Mouse (Mus musculus): ENCODE results near the gene Gm20388. TPM values are rescaled to one million over a fixed set of nuclear protein-coding genes. Genes with fewer than 3 reads are reported as not detected.

Gene Gm20388
- total and polyA plus RNA-seq, 3 experiments: 0.02 to 0.05 TPM; not detected in 1

DNA sequence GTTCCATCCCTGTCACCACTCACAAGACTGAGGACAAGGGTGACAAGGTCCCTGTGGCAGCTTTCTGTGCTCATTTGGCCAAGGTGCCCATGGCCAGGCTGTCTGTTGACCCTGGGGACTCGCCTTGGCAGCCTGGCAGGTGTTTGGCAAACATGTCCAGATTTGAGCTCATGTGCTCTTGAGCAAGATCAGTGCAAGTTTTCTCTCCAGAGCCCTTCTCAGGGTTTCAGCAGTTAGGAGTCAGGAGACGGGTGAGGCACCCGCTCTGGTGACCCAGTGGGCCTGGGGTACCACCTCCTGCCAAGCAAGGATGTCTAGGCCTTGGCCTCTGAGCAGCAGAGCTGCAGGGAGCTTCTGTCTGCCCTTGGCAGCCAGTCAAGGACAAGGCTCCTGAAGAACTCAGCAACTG lies 2223.5 kb downstream of the Gm20388 start:
- H3K4me1 ChIP-seq (ENCODE audit: insufficient read depth, low read depth, low read length): no peaks in the 10 kb centered on the region
- no peaks in the 10 kb centered on the region for H3K36me3 ChIP-seq (replicated peaks)
- peaks cover 18% of the 10 kb centered on the region; the same call in 1 of the 2 replicates for H3K27me3 ChIP-seq (ENCODE audit: insufficient read depth, low read length)
- no peak for ATAC-seq (ENCODE audit: extremely low read depth, insufficient number of reproducible peaks, low FRiP score, poor library complexity, severe bottlenecking)
- TF ChIP-seq TAL1 (conservative IDR thresholded peaks at IDR 0.05; ENCODE audit: low read depth, low read length): no peak
- no peak for TF ChIP-seq POLR2AphosphoS5 (IDR thresholded peaks at IDR 0.05; ENCODE audit: insufficient replicate concordance, low read depth, low read length)
- no peak for TF ChIP-seq GATA1 (IDR thresholded peaks at IDR 0.05; ENCODE audit: borderline replicate concordance, low read length)
- no peak for TF ChIP-seq GATA2 (IDR thresholded peaks at IDR 0.05; ENCODE audit: borderline replicate concordance, low read depth, low read length)
- no peak for TF ChIP-seq CTCF (IDR thresholded peaks at IDR 0.05; ENCODE audit: low read depth, low read length)
- H3K9me3 ChIP-seq (replicated peaks): no peaks in the 10 kb centered on the region
- no peak for DNase-seq (ENCODE audit: low spot score)
- no peak overlapping the region for H3K4me3 ChIP-seq (ENCODE audit: low read depth, low read length)

DNA sequence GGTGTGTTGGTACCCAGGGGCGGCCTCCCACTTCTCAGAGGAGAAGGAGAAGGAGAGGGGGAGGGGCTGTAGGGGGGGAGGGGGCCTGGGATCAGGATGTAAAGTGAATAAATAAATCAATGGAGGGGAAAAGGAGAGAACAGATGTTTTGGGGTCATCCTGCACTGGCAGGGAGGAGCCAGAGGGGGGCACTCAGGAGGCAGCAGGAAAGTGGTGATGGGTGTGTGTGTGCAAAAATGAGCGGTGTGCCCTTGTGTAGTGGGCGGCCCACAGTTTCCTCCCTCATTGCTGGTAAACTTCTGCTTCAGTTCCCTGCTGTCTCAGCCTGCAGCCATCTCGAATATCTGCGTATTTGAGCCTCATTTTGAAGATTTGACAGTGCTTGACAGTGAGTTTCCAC lies 2224.9 kb downstream of the Gm20388 start:
- Histone ChIP-seq H3K4me1 (ENCODE audit: insufficient read depth, low read depth, low read length) (no peaks in the 10 kb centered on the region), H3K9me3 (replicated peaks) (no peaks in the 10 kb centered on the region), H3K4me3 (ENCODE audit: low read depth, low read length) (no peak overlapping the region), H3K36me3 (replicated peaks) (no peaks in the 10 kb centered on the region), H3K27me3 (ENCODE audit: insufficient read depth, low read length) (peaks cover 16% of the 10 kb centered on the region; the same call in 1 of the 2 replicates)
- no peak for ATAC-seq (ENCODE audit: extremely low read depth, insufficient number of reproducible peaks, low FRiP score, poor library complexity, severe bottlenecking)
- DNase-seq (ENCODE audit: low spot score): no peak
- TF ChIP-seq POLR2AphosphoS5 (IDR thresholded peaks at IDR 0.05; ENCODE audit: insufficient replicate concordance, low read depth, low read length): no peak
- TF ChIP-seq TAL1 (conservative IDR thresholded peaks at IDR 0.05; ENCODE audit: low read depth, low read length): no peak
- no peak for TF ChIP-seq GATA2 (IDR thresholded peaks at IDR 0.05; ENCODE audit: borderline replicate concordance, low read depth, low read length)
- TF ChIP-seq GATA1 (IDR thresholded peaks at IDR 0.05; ENCODE audit: borderline replicate concordance, low read length): no peak
- TF ChIP-seq CTCF (IDR thresholded peaks at IDR 0.05; ENCODE audit: low read depth, low read length): no peak

DNA sequence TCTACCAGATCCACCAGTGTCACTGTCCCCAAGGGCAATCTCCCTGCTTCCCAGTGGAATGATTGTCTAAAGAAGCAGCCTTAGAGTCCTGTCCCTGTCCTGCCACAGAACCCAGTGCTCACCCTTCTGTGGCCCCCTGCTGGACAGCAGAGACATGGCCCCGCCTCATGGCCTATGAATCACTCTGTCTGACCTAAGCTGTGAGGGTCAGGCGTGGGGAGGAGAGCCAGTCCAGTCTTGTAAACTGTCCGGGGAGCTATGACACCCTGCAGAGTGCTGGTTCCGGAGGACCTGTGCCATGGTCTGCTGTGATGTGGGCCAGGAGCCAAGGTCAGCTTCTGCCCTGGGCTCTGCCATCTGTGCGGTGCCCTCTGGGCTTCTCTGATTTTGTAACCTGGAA lies 2229.1 kb downstream of the Gm20388 start:
- DNase-seq (ENCODE audit: low spot score) (peak; percentile 58), ATAC-seq (ENCODE audit: extremely low read depth, insufficient number of reproducible peaks, low FRiP score, poor library complexity, severe bottlenecking) (peak; percentile 57)
- no peaks in the 10 kb centered on the region for H3K9me3 ChIP-seq (replicated peaks)
- peaks cover 28% of the 10 kb centered on the region for H3K27me3 ChIP-seq (ENCODE audit: insufficient read depth, low read length)
- H3K4me3 ChIP-seq (ENCODE audit: low read depth, low read length): no peak overlapping the region
- no peaks in the 10 kb centered on the region for H3K4me1 ChIP-seq (ENCODE audit: insufficient read depth, low read depth, low read length)
- TF ChIP-seq GATA2 (IDR thresholded peaks at IDR 0.05; ENCODE audit: borderline replicate concordance, low read depth, low read length): no peak
- peak; percentile 82 for TF ChIP-seq CTCF (IDR thresholded peaks at IDR 0.05; ENCODE audit: low read depth, low read length)
- H3K36me3 ChIP-seq (replicated peaks): no peaks in the 10 kb centered on the region

DNA sequence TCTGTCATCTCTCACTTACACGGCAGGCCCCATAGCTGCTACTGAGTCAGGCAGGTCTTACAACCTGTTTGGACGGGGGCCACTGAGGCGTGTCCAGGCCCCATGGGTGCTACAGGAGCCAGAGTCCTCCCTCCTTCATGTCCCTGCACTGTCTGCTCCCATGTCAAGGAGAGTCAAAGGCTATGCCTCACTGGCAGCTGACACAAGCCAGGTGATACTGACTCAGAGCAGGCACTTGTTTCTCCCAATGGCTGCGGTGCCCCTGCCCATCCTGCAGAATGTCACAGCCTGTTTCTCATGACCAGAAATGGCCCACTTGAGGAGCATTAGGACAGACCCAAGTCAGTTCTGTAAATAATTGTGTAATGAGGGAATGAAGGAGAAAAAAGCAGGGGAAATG lies 2229.8 kb downstream of the Gm20388 start:
- ATAC-seq (ENCODE audit: extremely low read depth, insufficient number of reproducible peaks, low FRiP score, poor library complexity, severe bottlenecking) (no peak), DNase-seq (ENCODE audit: low spot score) (no peak)
- Histone ChIP-seq H3K4me1 (ENCODE audit: insufficient read depth, low read depth, low read length) (no peaks in the 10 kb centered on the region), H3K27me3 (ENCODE audit: insufficient read depth, low read length) (peaks cover 32% of the 10 kb centered on the region), H3K4me3 (ENCODE audit: low read depth, low read length) (no peak overlapping the region), H3K9me3 (replicated peaks) (no peaks in the 10 kb centered on the region), H3K36me3 (replicated peaks) (no peaks in the 10 kb centered on the region)
- TF ChIP-seq CTCF (IDR thresholded peaks at IDR 0.05; ENCODE audit: low read depth, low read length) (no peak), GATA1 (IDR thresholded peaks at IDR 0.05; ENCODE audit: borderline replicate concordance, low read length) (no peak), GATA2 (IDR thresholded peaks at IDR 0.05; ENCODE audit: borderline replicate concordance, low read depth, low read length) (no peak), TAL1 (conservative IDR thresholded peaks at IDR 0.05; ENCODE audit: low read depth, low read length) (no peak), POLR2AphosphoS5 (IDR thresholded peaks at IDR 0.05; ENCODE audit: insufficient replicate concordance, low read depth, low read length) (no peak)

DNA sequence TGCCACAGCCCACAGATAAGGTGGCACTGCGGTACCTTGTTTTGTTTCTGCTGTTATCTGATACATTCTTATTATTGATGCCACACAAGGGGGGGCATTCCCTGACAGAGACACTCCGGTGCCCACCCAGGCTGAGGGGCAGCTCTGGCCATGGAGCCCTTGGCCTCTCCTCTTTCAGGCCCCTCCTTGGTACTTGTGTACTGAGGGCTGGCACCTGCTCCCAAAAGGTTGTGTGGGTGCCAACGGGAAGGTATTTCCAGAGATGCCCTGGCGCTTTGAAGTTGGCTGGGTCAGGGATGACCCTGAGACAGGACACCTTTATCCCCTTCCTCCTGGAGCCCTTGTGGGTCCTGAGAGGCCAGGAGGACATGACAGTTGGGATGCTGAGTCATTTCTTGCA lies 2231.8 kb downstream of the Gm20388 start:
- no peak for ATAC-seq (ENCODE audit: extremely low read depth, insufficient number of reproducible peaks, low FRiP score, poor library complexity, severe bottlenecking)
- no peak for TF ChIP-seq GATA1 (IDR thresholded peaks at IDR 0.05; ENCODE audit: borderline replicate concordance, low read length)
- no peak for TF ChIP-seq CTCF (IDR thresholded peaks at IDR 0.05; ENCODE audit: low read depth, low read length)
- TF ChIP-seq GATA2 (IDR thresholded peaks at IDR 0.05; ENCODE audit: borderline replicate concordance, low read depth, low read length): no peak
- no peak for TF ChIP-seq POLR2AphosphoS5 (IDR thresholded peaks at IDR 0.05; ENCODE audit: insufficient replicate concordance, low read depth, low read length)
- TF ChIP-seq TAL1 (conservative IDR thresholded peaks at IDR 0.05; ENCODE audit: low read depth, low read length): no peak
- Histone ChIP-seq H3K9me3 (replicated peaks) (no peaks in the 10 kb centered on the region), H3K4me3 (ENCODE audit: low read depth, low read length) (no peak overlapping the region), H3K27me3 (ENCODE audit: insufficient read depth, low read length) (peaks cover 39% of the 10 kb centered on the region), H3K4me1 (ENCODE audit: insufficient read depth, low read depth, low read length) (no peaks in the 10 kb centered on the region; the same call in 1 of the 2 replicates), H3K36me3 (replicated peaks) (no peaks in the 10 kb centered on the region)
- no peak for DNase-seq (ENCODE audit: low spot score)

DNA sequence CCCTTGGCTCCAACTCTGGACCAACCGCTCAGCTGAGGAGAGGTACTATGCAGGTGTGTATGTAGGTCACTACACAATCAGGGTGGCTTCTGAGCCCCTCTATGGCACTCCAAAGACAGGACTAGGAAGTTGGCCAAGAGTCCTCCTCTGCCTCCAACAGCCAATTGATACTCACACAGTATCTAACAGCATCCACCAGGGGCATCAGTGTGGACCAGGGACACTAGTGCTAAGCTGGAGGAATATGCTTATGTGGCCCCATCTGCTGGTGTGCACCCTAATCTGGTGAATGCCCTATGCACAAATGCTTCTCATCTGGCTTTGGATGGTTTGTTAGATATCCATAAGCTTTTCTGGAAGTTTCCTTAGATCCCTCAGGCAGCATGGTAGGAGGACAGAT lies 2232.6 kb downstream of the Gm20388 start:
- DNase-seq (ENCODE audit: low spot score): no peak
- Histone ChIP-seq H3K27me3 (ENCODE audit: insufficient read depth, low read length) (peaks cover 41% of the 10 kb centered on the region), H3K4me1 (ENCODE audit: insufficient read depth, low read depth, low read length) (no peaks in the 10 kb centered on the region; the same call in 1 of the 2 replicates)

More for the DNA sequence above, 2232.6 kb downstream of the Gm20388 start:
- TF ChIP-seq TAL1 (conservative IDR thresholded peaks at IDR 0.05; ENCODE audit: low read depth, low read length) (no peak), POLR2AphosphoS5 (IDR thresholded peaks at IDR 0.05; ENCODE audit: insufficient replicate concordance, low read depth, low read length) (no peak), GATA1 (IDR thresholded peaks at IDR 0.05; ENCODE audit: borderline replicate concordance, low read length) (no peak), GATA2 (IDR thresholded peaks at IDR 0.05; ENCODE audit: borderline replicate concordance, low read depth, low read length) (no peak)
- H3K9me3 ChIP-seq (replicated peaks): no peaks in the 10 kb centered on the region
- H3K36me3 ChIP-seq (replicated peaks): no peaks in the 10 kb centered on the region
- ATAC-seq (ENCODE audit: extremely low read depth, insufficient number of reproducible peaks, low FRiP score, poor library complexity, severe bottlenecking): no peak
- H3K4me3 ChIP-seq (ENCODE audit: low read depth, low read length): no peak overlapping the region

All from G1E (cell line).